Mouse (Mus musculus) lung, embryonic 16.5 days (tissue): ENCODE results near the gene Mrap. TPM values are rescaled to one million over a fixed set of nuclear protein-coding genes. Genes with fewer than 3 reads are reported as not detected.
A peak's percentile ranks its signal among the peaks of the same experiment; 100 is the strongest.

Experiments used
- ATAC-seq: fragments of 200-750 bp; cut with Nextera tagmentation; 2 replicates; pipeline ENCODE4 v1.8.0; 2017; ENCODE audit warnings: low read depth, mild to moderate bottlenecking, moderate library complexity
- H3K27ac ChIP-seq: fragments of 300-500 bp; sonication (generic); 2 replicates; pipeline ENCODE4 v1.5.1; 2014; ENCODE audit warnings: mild to moderate bottlenecking, control low read depth, low read length
- H3K27me3 ChIP-seq: fragments of 300-500 bp; sonication (generic); 2 replicates; pipeline ENCODE4 v1.6.1; 2014; ENCODE audit warnings: low read depth, low read length, mixed read lengths; ENCODE audit not compliant: control insufficient read depth, insufficient read depth
- H3K36me3 ChIP-seq: fragments of 300-500 bp; sonication (generic); 2 replicates; pipeline ENCODE4 v1.6.1; 2014; ENCODE audit warnings: low read length; ENCODE audit not compliant: control insufficient read depth, insufficient read depth
- H3K4me1 ChIP-seq: fragments of 300-500 bp; sonication (generic); replicated peaks from 2 replicates; pipeline ENCODE4 v1.6.1; 2014; ENCODE audit warnings: low read length, mixed read lengths; ENCODE audit not compliant: control insufficient read depth, insufficient read depth
- H3K4me2 ChIP-seq: fragments of 300-500 bp; sonication (generic); 2 replicates; pipeline ENCODE4 v1.6.1; 2014; ENCODE audit warnings: low read depth, low read length, control low read depth
- H3K4me3 ChIP-seq: fragments of 300-500 bp; sonication (generic); 2 replicates; pipeline ENCODE4 v1.5.1; 2014; ENCODE audit warnings: mild to moderate bottlenecking, low read length, control low read depth
- H3K9ac ChIP-seq: fragments of 300-500 bp; sonication (generic); 2 replicates; pipeline ENCODE4 v1.6.1; 2014; ENCODE audit warnings: low read length, control low read depth
- H3K9me3 ChIP-seq: fragments of 300-500 bp; sonication (generic); 2 replicates; pipeline ENCODE4 v1.6.1; 2016; ENCODE audit warnings: low read length; ENCODE audit not compliant: control insufficient read depth
- WGBS: fragments of 180-500 bp; shearing (Covaris S2); extraction: QIAGEN DNeasy Blood & Tissue Kit; methylation state at CpG from one replicate; pipeline ENCODE4 v1.1.7; 2014; 5-methylcytosine and 5-hydroxymethylcytosine counted together
- polyA plus RNA-seq: library from polyadenylated mRNA; unstranded; fragments of >200 nt; fragmentation: Nextera tagmentation; extraction: Ambion mirVana; gene quantifications from 2 replicates; pipeline ENCODE4 v1.2.1, GENCODE M21; 2015

The Mrap gene
- polyA plus RNA-seq, 1 experiment from 2014 or later, result 4.6 TPM

DNA sequence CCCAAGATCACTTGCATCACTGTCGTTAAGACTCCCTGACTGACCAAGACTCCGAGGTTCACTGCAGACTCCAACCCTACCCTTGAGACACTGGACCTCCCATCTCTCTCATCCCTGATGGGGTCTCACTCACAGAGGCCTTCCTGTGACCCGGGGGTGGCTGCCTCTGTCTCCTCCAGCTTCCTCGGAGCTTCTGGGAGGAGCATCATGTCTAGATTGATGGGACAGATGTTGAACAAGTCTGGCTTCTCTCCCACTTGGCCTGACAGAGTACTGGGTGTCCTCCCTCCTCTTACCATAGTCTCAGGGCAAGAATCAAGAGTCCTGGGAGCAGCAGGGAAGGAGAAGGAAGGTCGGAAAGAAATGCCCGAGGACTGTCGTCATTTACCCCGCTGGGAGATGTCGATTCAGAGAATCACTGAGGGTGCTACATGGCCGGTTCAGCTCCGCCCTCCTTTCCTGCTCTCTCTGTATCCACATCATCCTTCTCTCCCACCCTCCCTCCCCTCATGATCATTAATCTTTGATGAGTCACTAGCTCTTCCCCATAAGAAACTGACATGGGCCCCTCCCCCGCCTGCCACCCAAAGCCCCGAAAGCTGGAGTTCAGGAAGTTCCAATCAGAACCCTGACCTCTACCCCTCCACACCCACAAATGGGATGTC, 33.7 kb upstream of the Mrap start:
- no peak overlapping the region for H3K4me3 ChIP-seq
- peak overlapping the region; percentile 74 for H3K27ac ChIP-seq
- peak; percentile 46 for ATAC-seq
- H3K4me2 ChIP-seq, result no peak overlapping the region
- no peaks in the 10 kb centered on the region for H3K9me3 ChIP-seq
- H3K27me3 ChIP-seq, result no peaks in the 10 kb centered on the region
- H3K36me3 ChIP-seq, result no peaks in the 10 kb centered on the region
- WGBS, result 31% methylated on average over 13 of the region's 13 CpGs
- H3K9ac ChIP-seq, result no peak overlapping the region
- peaks cover 13% of the 10 kb centered on the region for H3K4me1 ChIP-seq

DNA sequence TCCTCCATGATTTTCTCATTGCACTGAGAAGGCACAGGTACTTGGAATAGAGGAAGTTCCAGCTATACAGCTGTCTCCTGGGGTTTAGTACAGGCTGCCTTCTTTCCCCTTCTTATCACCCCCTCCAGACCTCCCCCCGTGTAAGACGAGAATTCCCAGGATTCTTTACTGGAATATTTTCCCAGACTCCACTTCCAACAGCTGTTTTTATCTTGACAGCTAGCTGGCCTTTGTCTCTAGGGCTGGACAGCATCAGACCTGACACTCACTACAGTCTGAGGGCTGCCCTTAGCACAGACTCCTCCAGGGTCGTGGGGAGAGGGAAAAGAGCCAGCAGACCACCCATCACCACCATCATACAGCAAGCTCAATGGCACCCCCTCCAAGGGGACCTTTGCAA, 31.7 kb upstream of the Mrap start:
- Histone ChIP-seq H3K27me3 (no peaks in the 10 kb centered on the region), H3K36me3 (no peaks in the 10 kb centered on the region), H3K9ac (no peak overlapping the region), H3K27ac (peak overlapping the region; percentile 86), H3K9me3 (no peaks in the 10 kb centered on the region), H3K4me1 (peaks cover 22% of the 10 kb centered on the region), H3K4me3 (no peak overlapping the region), H3K4me2 (no peak overlapping the region)
- 9% methylated on average over 3 of the region's 3 CpGs for WGBS
- peak; percentile 89 for ATAC-seq

DNA sequence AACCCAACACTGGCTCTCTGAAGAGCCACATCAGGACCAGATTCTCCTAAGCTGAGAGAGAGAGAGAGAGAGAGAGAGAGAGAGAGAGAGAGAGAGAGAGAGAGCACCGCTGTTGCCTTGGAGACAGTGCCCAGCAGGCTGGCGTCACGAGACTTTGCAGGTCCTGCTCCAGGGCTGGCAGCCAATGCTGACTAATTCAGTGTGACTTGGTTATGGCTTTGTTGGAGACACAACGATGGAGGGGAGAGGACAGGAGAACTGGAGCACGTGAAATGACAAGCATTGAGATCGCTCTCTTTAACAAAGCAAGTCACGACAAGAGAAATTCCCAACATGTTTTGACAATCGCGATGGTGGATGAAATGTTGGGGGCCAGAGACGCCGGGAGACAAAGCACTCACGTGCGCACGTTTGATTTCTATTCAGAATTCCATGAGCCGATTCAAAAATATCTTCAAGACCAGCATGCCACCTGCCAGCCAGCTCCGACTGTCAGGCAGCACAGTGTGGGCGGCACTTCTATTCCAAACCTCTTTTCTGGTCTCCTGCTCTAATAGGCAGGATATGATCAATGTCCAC, 28.2 kb upstream of the Mrap start:
- 0 out of 2 replicates have a peak overlapping the region, but pooled peaks have one; percentile 14 for H3K4me3 ChIP-seq
- H3K4me1 ChIP-seq, result peaks cover 19% of the 10 kb centered on the region
- peak; percentile 9; the same call in 1 of the 2 replicates for ATAC-seq
- H3K9ac ChIP-seq, result peak overlapping the region; percentile 44
- H3K4me2 ChIP-seq, result peak overlapping the region; percentile 47
- H3K9me3 ChIP-seq, result no peaks in the 10 kb centered on the region
- H3K27me3 ChIP-seq, result no peaks in the 10 kb centered on the region
- 24% methylated on average over 17 of the region's 17 CpGs for WGBS
- no peaks in the 10 kb centered on the region for H3K36me3 ChIP-seq
- H3K27ac ChIP-seq, result peak overlapping the region; percentile 41

DNA sequence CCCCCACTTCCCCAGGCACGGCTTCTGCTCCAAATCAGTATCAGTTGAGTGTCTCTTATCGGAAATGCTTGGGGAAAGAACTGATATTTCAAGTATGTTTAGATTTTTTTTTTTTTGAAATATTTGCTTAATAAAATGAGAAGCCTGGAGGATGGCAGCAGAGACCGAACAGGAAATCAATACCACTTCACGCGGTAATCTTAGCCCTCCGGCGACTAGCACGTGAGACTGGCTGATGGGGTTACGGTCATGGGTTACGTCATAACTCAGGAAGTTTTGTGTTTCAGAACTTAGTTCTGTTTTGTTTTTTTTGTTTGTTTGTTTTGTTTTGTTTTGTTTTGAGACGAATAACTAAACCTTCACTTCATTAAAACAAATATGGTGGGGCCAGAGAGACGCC, 27.7 kb upstream of the Mrap start:
- H3K9ac ChIP-seq, result peak overlapping the region; percentile 44

DNA sequence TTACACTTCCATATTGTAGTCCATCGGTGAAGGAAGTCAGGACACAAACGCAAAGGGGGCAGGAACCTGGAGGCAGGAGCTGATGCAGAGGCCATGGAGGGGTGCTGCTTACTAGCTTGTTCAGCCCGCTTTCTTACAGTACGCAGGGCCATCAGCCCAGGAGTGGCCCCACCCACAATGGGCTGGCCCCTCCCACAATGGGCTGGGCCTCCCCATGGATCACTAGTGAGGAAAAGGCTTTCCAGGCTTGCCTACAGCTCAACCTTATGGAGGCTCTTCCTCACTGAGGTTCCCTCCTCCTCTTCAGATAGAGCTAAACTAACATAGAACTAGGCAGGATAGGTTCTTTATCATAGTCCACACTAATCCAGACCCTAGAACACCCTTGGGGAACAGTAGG, 14.0 kb upstream of the Mrap start:
- WGBS, result 94% methylated on average over 4 of the region's 4 CpGs
- H3K36me3 ChIP-seq, result peaks cover 17% of the 10 kb centered on the region
- H3K27ac ChIP-seq, result no peak overlapping the region

More for the DNA sequence above, 27.7 kb upstream of the Mrap start:
- no peak for ATAC-seq
- WGBS, result 46% methylated on average over 12 of the region's 12 CpGs
- Histone ChIP-seq H3K9me3 (no peaks in the 10 kb centered on the region), H3K27ac (peak overlapping the region; percentile 41), H3K4me1 (peaks cover 19% of the 10 kb centered on the region), H3K36me3 (no peaks in the 10 kb centered on the region), H3K4me3 (0 out of 2 replicates have a peak overlapping the region, but pooled peaks have one; percentile 14), H3K27me3 (no peaks in the 10 kb centered on the region), H3K4me2 (peak overlapping the region; percentile 47)

DNA sequence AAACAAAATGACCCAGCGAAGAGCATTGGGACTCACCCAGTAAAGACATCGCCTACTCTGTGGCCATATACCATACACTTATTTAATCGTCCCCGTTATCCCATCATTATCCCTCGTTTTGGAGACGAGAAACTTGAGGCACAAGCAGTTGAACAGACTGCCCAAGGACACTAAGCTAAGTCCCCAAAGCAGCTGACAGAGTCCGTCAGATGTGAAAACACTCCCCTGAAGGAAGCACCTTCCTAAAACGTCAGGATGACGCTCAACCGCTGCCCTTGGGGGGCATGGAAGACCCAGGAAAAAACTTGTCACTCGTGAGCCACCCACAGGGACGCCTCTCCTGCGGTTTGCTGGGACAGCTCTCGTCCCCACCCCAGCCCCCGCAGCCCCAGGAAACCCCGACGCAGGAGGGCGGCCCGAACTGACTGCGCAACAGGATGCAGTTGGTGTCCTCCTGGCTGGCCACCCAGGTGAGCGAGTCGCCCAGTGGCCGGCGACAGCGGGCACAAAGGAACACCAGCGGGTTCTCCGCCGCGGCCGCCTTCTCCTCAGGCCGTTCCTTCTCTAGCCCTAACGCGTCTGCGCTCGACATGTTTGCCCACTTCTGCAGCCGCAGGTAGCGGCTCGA, 11.3 kb upstream of the Mrap start:
- whole genome bisulfite sequencing, result 4% methylated on average over 38 of the region's 38 CpGs

More for the DNA sequence above, 14.0 kb upstream of the Mrap start:
- no peak for ATAC-seq
- H3K9me3 ChIP-seq, result no peaks in the 10 kb centered on the region
- no peaks in the 10 kb centered on the region for H3K27me3 ChIP-seq
- no peak overlapping the region for H3K9ac ChIP-seq
- no peak overlapping the region for H3K4me3 ChIP-seq
- peaks cover 12% of the 10 kb centered on the region for H3K4me1 ChIP-seq
- H3K4me2 ChIP-seq, result no peak overlapping the region

DNA sequence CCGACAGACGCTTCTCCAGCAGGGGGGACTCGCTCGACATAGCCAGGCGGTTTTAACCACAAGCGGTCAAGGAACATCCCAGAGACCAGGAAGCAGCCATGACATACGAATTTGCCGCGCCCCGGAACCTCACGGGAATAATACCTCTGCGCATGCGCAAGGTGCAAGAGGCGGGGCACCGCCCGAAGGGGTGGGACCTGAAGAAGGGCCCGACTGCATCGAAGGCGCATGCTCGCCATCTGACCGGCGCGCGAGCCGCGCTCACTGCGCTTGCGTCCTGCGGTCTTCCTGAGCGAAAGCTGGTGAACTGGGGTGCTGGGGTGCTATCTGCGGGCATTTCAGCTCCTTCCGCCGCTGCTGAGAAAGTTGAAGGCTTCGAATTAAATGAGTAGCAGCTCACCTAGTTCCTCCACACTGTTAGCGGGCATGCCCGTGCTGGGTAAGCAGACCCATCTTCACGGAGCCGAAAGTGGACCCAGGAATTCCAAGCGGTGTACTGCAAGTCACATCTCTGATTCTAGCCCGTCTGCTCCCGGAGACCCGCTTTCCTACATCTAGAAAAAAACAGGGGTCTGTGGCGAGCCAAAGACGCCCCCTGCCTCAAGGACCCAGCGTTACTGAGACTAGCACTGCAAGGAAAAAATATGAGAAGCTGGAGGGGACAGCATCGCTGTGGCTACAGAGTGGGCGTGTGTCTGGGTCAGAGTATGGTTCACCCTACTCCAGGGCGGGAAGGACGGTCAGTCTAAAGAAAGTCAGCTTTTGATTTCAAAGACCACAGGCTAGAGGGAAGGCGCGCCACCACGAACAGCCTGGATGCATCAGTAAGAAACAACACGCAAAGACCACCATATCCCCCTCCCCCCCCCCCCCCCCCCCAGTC, 10.5 kb upstream of the Mrap start, which contains the start of gene Mis18a:
Gene Mis18a, minus strand, starts transcription at position 172 of the 883 bp plus-strand sequence.
- peaks cover 8% of the 10 kb centered on the region; the same call in 1 of the 2 replicates for H3K36me3 ChIP-seq
- peak within 1 kb of the TSS; percentile 71 for H3K27ac ChIP-seq
- no peaks in the 10 kb centered on the region for H3K9me3 ChIP-seq
- H3K4me1 ChIP-seq, result peaks cover 12% of the 10 kb centered on the region
- ATAC-seq, result peak; percentile 97
- 2% methylated on average over 52 of the region's 53 CpGs for WGBS
- H3K9ac ChIP-seq, result peak within 1 kb of the TSS; percentile 91
- peak within 1 kb of the TSS; percentile 92 for H3K4me3 ChIP-seq
- no peaks in the 10 kb centered on the region for H3K27me3 ChIP-seq
- peak within 1 kb of the TSS; percentile 83 for H3K4me2 ChIP-seq

More for the DNA sequence above, 11.3 kb upstream of the Mrap start:
- Histone ChIP-seq H3K9me3 (no peaks in the 10 kb centered on the region), H3K27me3 (no peaks in the 10 kb centered on the region), H3K27ac (peak overlapping the region; percentile 71; the same call in 1 of the 2 replicates), H3K4me2 (peak overlapping the region; percentile 83), H3K4me1 (peaks cover 12% of the 10 kb centered on the region), H3K4me3 (peak overlapping the region; percentile 92), H3K9ac (peak overlapping the region; percentile 91), H3K36me3 (peaks cover 8% of the 10 kb centered on the region; the same call in 1 of the 2 replicates)
- ATAC-seq, result no peak; the same call in 1 of the 2 replicates

DNA sequence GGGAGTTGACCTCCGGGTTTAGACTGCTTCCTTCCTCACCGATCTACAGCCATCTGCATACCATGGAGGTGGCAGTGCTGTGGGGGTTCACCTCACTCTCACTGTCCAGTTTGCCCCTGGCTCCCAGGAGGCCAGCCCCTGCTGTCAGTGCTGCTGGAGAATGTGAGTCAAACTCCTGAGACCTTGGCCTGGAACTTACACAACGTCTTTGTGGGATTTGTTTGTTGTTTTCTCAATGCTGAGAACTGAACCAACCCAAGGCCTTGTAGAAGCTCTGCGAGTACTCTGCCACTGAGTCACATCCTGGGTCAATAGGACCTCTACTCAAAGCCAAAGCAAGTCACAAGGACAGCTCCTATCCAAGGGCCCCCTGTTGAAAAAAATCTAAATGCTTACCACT, 2.4 kb upstream of the Mrap start:
- Histone ChIP-seq H3K4me3 (no peak overlapping the region), H3K4me1 (no peaks in the 10 kb centered on the region), H3K36me3 (no peaks in the 10 kb centered on the region), H3K27me3 (no peaks in the 10 kb centered on the region), H3K9ac (no peak overlapping the region), H3K4me2 (no peak overlapping the region), H3K9me3 (no peaks in the 10 kb centered on the region), H3K27ac (no peak overlapping the region)
- no peak for ATAC-seq
- 59% methylated on average over 4 of the region's 4 CpGs for WGBS
